Mouse (Mus musculus): Measurements from ENCODE around the gene Vmn1r40. TPM values are rescaled to one million over a fixed set of nuclear protein-coding genes. Genes with fewer than 3 reads are reported as not detected.

Gene Vmn1r40
- polyA plus RNA-seq (2012; rRNA removed) (not detected in 2 replicates), polyA plus RNA-seq (2014; fragmentation: Nextera tagmentation; extraction: Ambion mirVana) (not detected in 2 replicates)

DNA sequence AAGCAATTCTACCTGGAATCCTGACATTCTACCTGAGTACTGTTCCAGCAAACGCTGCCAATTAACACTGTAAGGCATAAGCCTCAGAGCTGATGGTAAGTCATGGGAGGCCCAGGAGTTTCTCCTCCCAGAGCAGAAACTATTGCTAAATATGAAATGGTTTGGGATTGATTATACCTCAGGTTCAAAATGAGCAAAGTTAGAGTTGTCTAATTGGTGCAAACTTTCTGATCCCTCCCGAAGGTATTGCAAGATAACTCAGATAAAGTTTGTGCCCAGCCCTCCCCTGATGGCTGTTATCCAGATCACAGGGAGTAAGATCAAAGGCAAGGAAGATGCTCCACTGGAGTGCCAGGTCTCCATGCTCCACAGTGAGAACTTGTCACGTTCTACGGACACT lies at the start of gene Vmn1r40:
Vmn1r40 (plus strand) TSS at position 301 of the 400 bp plus-strand sequence.
- H3K27me3 ChIP-seq (ENCODE audit: control insufficient read depth, insufficient read depth, low read length) = no peaks in the 10 kb centered on the region
- no peak within 1 kb of the TSS for H3K4me3 ChIP-seq (ENCODE audit: insufficient read depth in 1 of 2, low read depth in 2 of 2, low read length in 2 of 2)
- ATAC-seq (ENCODE audit: insufficient read depth) (no peak), DNase-seq (ENCODE audit: low read depth in 3 of 3, low spot score in 3 of 3) (no peak)
- no peak within 1 kb of the TSS for H3K9ac ChIP-seq (replicated peaks)
- WGBS (ENCODE audit: insufficient replicate concordance) = 53% methylated on average over 4 of the region's 4 CpGs
- H3K4me2 ChIP-seq (ENCODE audit: low read depth) = no peak within 1 kb of the TSS
- no peak for TF ChIP-seq CTCF (IDR thresholded peaks at IDR 0.05; ENCODE audit: low read depth)
- TF ChIP-seq EP300 (IDR thresholded peaks at IDR 0.05; ENCODE audit: low read depth) = no peak
- H3K27ac ChIP-seq = no peak within 1 kb of the TSS
- H3K4me1 ChIP-seq (replicated peaks; ENCODE audit: control insufficient read depth in 2 of 2, insufficient read depth in 2 of 2, low read length in 1 of 2) = no peaks in the 10 kb centered on the region
- no peaks in the 10 kb centered on the region for H3K9me3 ChIP-seq (ENCODE audit: control insufficient read depth, low read length)
- no peaks in the 10 kb centered on the region for H3K36me3 ChIP-seq (replicated peaks; ENCODE audit: control insufficient read depth, insufficient read depth, low read depth)

- H3K4me1 ChIP-seq (replicated peaks; ENCODE audit: control insufficient read depth in 2 of 2, insufficient read depth in 2 of 2, low read length in 1 of 2) = no peaks in the 10 kb centered on the region
- no peak overlapping the region for H3K4me2 ChIP-seq (ENCODE audit: low read depth)
- H3K9ac ChIP-seq (replicated peaks) = no peak overlapping the region
- DNase-seq (ENCODE audit: low read depth in 3 of 3, low spot score in 3 of 3) (no peak), ATAC-seq (ENCODE audit: insufficient read depth) (no peak)
- no peak overlapping the region for H3K4me3 ChIP-seq (ENCODE audit: insufficient read depth in 1 of 2, low read depth in 2 of 2, low read length in 2 of 2)
- TF ChIP-seq CTCF (IDR thresholded peaks at IDR 0.05; ENCODE audit: low read depth) = no peak
- TF ChIP-seq EP300 (IDR thresholded peaks at IDR 0.05; ENCODE audit: low read depth) = no peak
- no peaks in the 10 kb centered on the region for H3K36me3 ChIP-seq (replicated peaks; ENCODE audit: control insufficient read depth, insufficient read depth, low read depth)
- WGBS (ENCODE audit: insufficient replicate concordance) = 60% methylated on average over 3 of the region's 3 CpGs
- H3K9me3 ChIP-seq (ENCODE audit: control insufficient read depth, low read length) = no peaks in the 10 kb centered on the region
- H3K27me3 ChIP-seq (ENCODE audit: control insufficient read depth, insufficient read depth, low read length) = no peaks in the 10 kb centered on the region
- H3K27ac ChIP-seq = no peak overlapping the region
Measured at GRCm38 (mm10) chr6:89658342-89658741, 49.0 kb upstream of the Vmn1r40 start.

- DNase-seq (ENCODE audit: low read depth in 3 of 3, low spot score in 3 of 3) (no peak), ATAC-seq (ENCODE audit: insufficient read depth) (no peak)
- no peak overlapping the region for H3K4me3 ChIP-seq (ENCODE audit: insufficient read depth in 1 of 2, low read depth in 2 of 2, low read length in 2 of 2)
- no peaks in the 10 kb centered on the region for H3K36me3 ChIP-seq (replicated peaks; ENCODE audit: control insufficient read depth, insufficient read depth, low read depth)
- no peak overlapping the region for H3K4me2 ChIP-seq (ENCODE audit: low read depth)
- WGBS (ENCODE audit: insufficient replicate concordance) = 73% methylated on average over 6 of the region's 6 CpGs
- H3K27ac ChIP-seq = no peak overlapping the region
- no peaks in the 10 kb centered on the region for H3K9me3 ChIP-seq (ENCODE audit: control insufficient read depth, low read length)
- H3K9ac ChIP-seq (replicated peaks) = no peak overlapping the region
- TF ChIP-seq CTCF (IDR thresholded peaks at IDR 0.05; ENCODE audit: low read depth) (no peak), EP300 (IDR thresholded peaks at IDR 0.05; ENCODE audit: low read depth) (no peak)
- H3K4me1 ChIP-seq (replicated peaks; ENCODE audit: control insufficient read depth in 2 of 2, insufficient read depth in 2 of 2, low read length in 1 of 2) = no peaks in the 10 kb centered on the region
- no peaks in the 10 kb centered on the region for H3K27me3 ChIP-seq (ENCODE audit: control insufficient read depth, insufficient read depth, low read length)
Measured at GRCm38 (mm10) chr6:89658931-89659330, 48.4 kb upstream of the Vmn1r40 start.

DNA sequence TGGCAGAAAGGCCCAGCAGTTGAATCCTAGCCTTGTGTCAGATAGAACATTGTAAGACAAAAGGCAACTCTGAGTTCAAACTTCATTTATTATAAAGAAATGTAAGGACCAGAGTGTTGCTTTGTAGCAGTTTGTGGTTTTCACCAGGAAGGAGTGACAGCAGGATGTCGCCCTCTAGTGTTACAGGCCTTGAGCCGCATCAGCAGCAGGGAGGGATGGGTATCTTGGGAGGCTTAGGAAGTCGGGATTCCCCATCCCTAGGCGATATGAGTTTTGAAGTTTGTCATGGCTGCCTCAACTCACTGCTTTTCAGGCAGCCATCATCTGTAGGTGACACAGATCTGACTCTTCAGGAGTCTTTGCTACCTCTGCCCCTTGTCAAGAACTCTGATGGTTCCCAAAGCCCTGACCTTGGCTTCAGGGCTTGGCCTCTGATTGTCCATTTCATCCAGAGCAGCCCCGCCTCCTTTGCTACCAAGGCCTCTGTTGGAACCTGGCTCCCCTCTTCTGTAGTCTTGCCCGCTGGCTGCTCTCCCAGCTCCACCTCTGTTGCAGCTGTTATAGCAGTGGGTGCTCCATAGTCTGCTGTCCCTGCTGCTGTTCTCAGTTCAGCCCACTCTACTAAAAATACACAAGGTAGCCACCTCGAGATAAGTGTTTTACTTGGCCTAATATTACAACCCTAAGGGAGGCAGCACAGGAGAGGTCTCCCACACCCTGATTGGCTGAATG lies 47.5 kb upstream of the Vmn1r40 start:
- no peaks in the 10 kb centered on the region for H3K9me3 ChIP-seq (ENCODE audit: control insufficient read depth, low read length)
- H3K9ac ChIP-seq (replicated peaks) = no peak overlapping the region
- peak; percentile 69 for TF ChIP-seq CTCF (IDR thresholded peaks at IDR 0.05; ENCODE audit: low read depth)
- no peak for TF ChIP-seq EP300 (IDR thresholded peaks at IDR 0.05; ENCODE audit: low read depth)
- no peaks in the 10 kb centered on the region for H3K4me1 ChIP-seq (replicated peaks; ENCODE audit: control insufficient read depth in 2 of 2, insufficient read depth in 2 of 2, low read length in 1 of 2)
- no peaks in the 10 kb centered on the region for H3K27me3 ChIP-seq (ENCODE audit: control insufficient read depth, insufficient read depth, low read length)
- WGBS (ENCODE audit: insufficient replicate concordance) = 29% methylated on average over 7 of the region's 7 CpGs
- no peak overlapping the region for H3K4me2 ChIP-seq (ENCODE audit: low read depth)
- H3K36me3 ChIP-seq (replicated peaks; ENCODE audit: control insufficient read depth, insufficient read depth, low read depth) = no peaks in the 10 kb centered on the region
- ATAC-seq (ENCODE audit: insufficient read depth) (no peak), DNase-seq (ENCODE audit: low read depth in 3 of 3, low spot score in 3 of 3) (no peak)
- H3K4me3 ChIP-seq (ENCODE audit: insufficient read depth in 1 of 2, low read depth in 2 of 2, low read length in 2 of 2) = no peak overlapping the region
- H3K27ac ChIP-seq = no peak overlapping the region

DNA sequence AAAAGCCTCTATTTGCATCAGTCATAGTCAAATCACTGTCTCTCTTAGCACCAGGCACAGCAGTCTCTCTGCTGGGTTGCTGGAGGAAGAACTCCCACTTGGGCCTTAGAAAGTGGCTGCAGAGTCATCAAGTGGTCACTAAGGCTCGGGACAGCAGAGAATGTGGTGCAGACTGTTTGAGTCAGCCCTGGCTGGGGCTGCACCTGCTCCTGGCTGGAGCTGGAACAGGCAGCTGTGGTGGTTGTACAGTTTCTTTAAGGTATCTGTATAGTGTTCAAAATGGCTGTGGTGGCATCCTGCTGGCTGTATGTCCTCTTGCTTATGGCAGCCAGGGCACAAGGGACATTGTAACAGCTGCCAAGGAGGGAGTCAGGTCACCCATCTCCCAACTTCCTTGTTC lies 46.9 kb upstream of the Vmn1r40 start:
- Histone ChIP-seq H3K9me3 (ENCODE audit: control insufficient read depth, low read length) (no peaks in the 10 kb centered on the region), H3K4me1 (replicated peaks; ENCODE audit: control insufficient read depth in 2 of 2, insufficient read depth in 2 of 2, low read length in 1 of 2) (no peaks in the 10 kb centered on the region), H3K27ac (no peak overlapping the region), H3K27me3 (ENCODE audit: control insufficient read depth, insufficient read depth, low read length) (no peaks in the 10 kb centered on the region), H3K4me2 (ENCODE audit: low read depth) (no peak overlapping the region), H3K9ac (replicated peaks) (no peak overlapping the region), H3K36me3 (replicated peaks; ENCODE audit: control insufficient read depth, insufficient read depth, low read depth) (no peaks in the 10 kb centered on the region), H3K4me3 (ENCODE audit: insufficient read depth in 1 of 2, low read depth in 2 of 2, low read length in 2 of 2) (no peak overlapping the region)
- DNase-seq (ENCODE audit: low read depth in 3 of 3, low spot score in 3 of 3) = no peak
- ATAC-seq (ENCODE audit: insufficient read depth) = no peak
- WGBS (ENCODE audit: insufficient replicate concordance) = 45% methylated on average over 1 of the region's 1 CpGs
- TF ChIP-seq CTCF (IDR thresholded peaks at IDR 0.05; ENCODE audit: low read depth) (no peak), EP300 (IDR thresholded peaks at IDR 0.05; ENCODE audit: low read depth) (no peak)

Measured in liver, embryonic 14.5 days (tissue).